Mouse (Mus musculus) embryonic stem cell, embryonic (primary cell): ENCODE measurements around the gene Dus2.
"Not testable (repeated sequence)": the region's sequence is repeated elsewhere in the genome, so short reads cannot be mapped to it uniquely, and the experiment has no call there.

ENCODE experiments used
- CTCF ChIA-PET, 4 experiments: fragments of 300-600 bp in 2 of 4; fragments of 350-600 bp in 2 of 4; sonication (Branson Sonifier 250); formaldehyde crosslinking; loops; one replicate each; lab custom pipeline; 2022; ENCODE audit warnings: inconsistent platforms in 2 of 4; lab: Charles Lee
- POLR2A ChIA-PET, 4 experiments: fragments of 300-600 bp in 2 of 4; fragments of 350-600 bp in 2 of 4; sonication (Branson Sonifier 250); formaldehyde crosslinking; loops; one replicate each; lab custom pipeline; 2022; ENCODE audit warnings: antibody characterized with exemption in 4 of 4, inconsistent platforms in 1 of 4; lab: Charles Lee

Gene Dus2

GRCm38 (mm10) chr8:105969367-105969766, 21.8 kb upstream of the Dus2 start:
- CTCF ChIA-PET: no interaction called here
- POLR2A ChIA-PET: no interaction called here

GRCm38 (mm10) chr8:105971019-105971720, 20.0 kb upstream of the Dus2 start:
- CTCF ChIA-PET: interaction anchor here in 2 of 4 experiments (0.6 to 1.5 kb wide), 5 partner anchors 9 to 483 kb away, joined by 3 to 5 read pairs (median 4); no protein-coding TSS in a partner anchor

GRCm38 (mm10) chr8:105975363-105975762, 15.8 kb upstream of the Dus2 start:
- CTCF ChIA-PET: interaction anchor here (0.6 to 1.7 kb wide), 6 partner anchors 9 to 498 kb away, joined by 3 to 4 read pairs (median 3); partner anchors contain the start of genes Dus2 (in 1 of the 4) and Slc12a4 (in 1 of the 4)
- POLR2A ChIA-PET: interaction anchor here in 2 of 4 experiments (0.6 to 1.5 kb wide), 5 partner anchors 8 to 42 kb away, joined by 3 to 6 read pairs (median 5); no protein-coding TSS in a partner anchor

More at GRCm38 (mm10) chr8:105971019-105971720, 20.0 kb upstream of the Dus2 start:
- POLR2A ChIA-PET: interaction anchor here in 3 of 4 experiments (0.6 to 2.2 kb wide), 15 partner anchors 8 to 262 kb away, joined by 3 to 8 read pairs (median 4); partner anchors contain the start of genes Ddx28 (in 1 of the 3), Dus2 (in 1 of the 3), Nutf2 (in 1 of the 3) and Pskh1 (in 1 of the 3)

GRCm38 (mm10) chr8:105979325-105979724, 11.8 kb upstream of the Dus2 start, which contains the start of gene Dpep3:
Gene Dpep3, minus strand, starts transcription at chr8:105979429.
- POLR2A ChIA-PET: interaction anchor here in 1 of 4 experiments (1.6 kb wide), 1 partner anchor 13 kb away, joined by 6 read pairs; no protein-coding TSS in a partner anchor

GRCm38 (mm10) chr8:105981146-105981545, 10.0 kb upstream of the Dus2 start:
- ChIA-PET CTCF (interaction anchor here in 1 of 4 experiments (1.4 to 2.0 kb wide), 2 partner anchors 11 to 14 kb away, joined by 3 to 4 read pairs; no protein-coding TSS in a partner anchor), POLR2A (interaction anchor here in 1 of 4 experiments (1.6 kb wide), 1 partner anchor 14 kb away, joined by 6 read pairs; no protein-coding TSS in a partner anchor)

More at GRCm38 (mm10) chr8:105979325-105979724, 11.8 kb upstream of the Dus2 start, which contains the start of gene Dpep3:
- CTCF ChIA-PET: interaction anchor here in 2 of 4 experiments (0.6 to 0.7 kb wide), 2 partner anchors 199 to 465 kb away, joined by 5 to 9 read pairs; no protein-coding TSS in a partner anchor

- CTCF ChIA-PET: not testable (repeated sequence)
- POLR2A ChIA-PET: interaction anchor here in 1 of 4 experiments (0.9 kb wide), 1 partner anchor 25 kb away, joined by 3 read pairs; no protein-coding TSS in a partner anchor
These were observed 7.7 kb upstream of the Dus2 start for GRCm38 (mm10) chr8:105983406-105983805.

GRCm38 (mm10) chr8:105988546-105988945, 2.6 kb upstream of the Dus2 start:
- ChIA-PET POLR2A (interaction anchor here in 2 of 4 experiments (0.5 to 1.6 kb wide), 3 partner anchors 11 to 378 kb away, joined by 3 to 5 read pairs (median 4); no protein-coding TSS in a partner anchor), CTCF (interaction anchor here in 2 of 4 experiments (0.7 to 0.9 kb wide), 2 partner anchors 59 to 196 kb away, joined by 4 read pairs; no protein-coding TSS in a partner anchor)

GRCm38 (mm10) chr8:105991546-105991945, 409 bp downstream of the Dus2 start:
- CTCF ChIA-PET: interaction anchor here in 3 of 4 experiments (0.6 to 2.0 kb wide), 21 partner anchors 8 to 424 kb away, joined by 3 to 7 read pairs (median 4); partner anchors contain the start of gene Zfp90 (in 1 of the 3)
- POLR2A ChIA-PET: interaction anchor here in 3 of 4 experiments (0.7 to 1.9 kb wide), 8 partner anchors 9 to 91 kb away, joined by 3 to 6 read pairs (median 4); partner anchors contain the start of gene Pskh1 (in 1 of the 3)

- ChIA-PET CTCF (interaction anchor here in 2 of 4 experiments (0.6 to 1.8 kb wide), 4 partner anchors 18 to 380 kb away, joined by 3 to 4 read pairs (median 4); no protein-coding TSS in a partner anchor), POLR2A (interaction anchor here in 2 of 4 experiments (0.6 to 1.4 kb wide), 3 partner anchors 14 to 207 kb away, joined by 3 to 6 read pairs (median 3); no protein-coding TSS in a partner anchor)
These were observed 1.4 kb downstream of the Dus2 start for GRCm38 (mm10) chr8:105992499-105992898.

GRCm38 (mm10) chr8:105993226-105993625, 2.1 kb downstream of the Dus2 start:
- POLR2A ChIA-PET: interaction anchor here in 2 of 4 experiments (0.6 to 1.4 kb wide), 3 partner anchors 14 to 207 kb away, joined by 3 to 6 read pairs (median 3); no protein-coding TSS in a partner anchor
- CTCF ChIA-PET: interaction anchor here in 2 of 4 experiments (0.6 to 0.7 kb wide), 2 partner anchors 29 to 89 kb away, joined by 3 to 4 read pairs; no protein-coding TSS in a partner anchor

- ChIA-PET POLR2A (interaction anchor here in 2 of 4 experiments (1.1 to 1.5 kb wide), 2 partner anchors 33 to 66 kb away, joined by 3 to 4 read pairs; no protein-coding TSS in a partner anchor), CTCF (interaction anchor here in 2 of 4 experiments (0.6 to 1.6 kb wide), 6 partner anchors 11 to 1215 kb away, joined by 3 to 10 read pairs (median 3); no protein-coding TSS in a partner anchor)
These were observed 5.2 kb downstream of the Dus2 start for GRCm38 (mm10) chr8:105996359-105996758.

GRCm38 (mm10) chr8:105998971-105999370, 7.8 kb downstream of the Dus2 start:
- POLR2A ChIA-PET: no interaction called here
- CTCF ChIA-PET: interaction anchor here in 1 of 4 experiments (0.5 kb wide), 1 partner anchor 401 kb away, joined by 3 read pairs; no protein-coding TSS in a partner anchor

GRCm38 (mm10) chr8:106001908-106002307, 10.8 kb downstream of the Dus2 start:
- POLR2A ChIA-PET: interaction anchor here in 1 of 4 experiments (0.5 to 0.9 kb wide), 3 partner anchors 11 to 179 kb away, joined by 3 to 5 read pairs (median 3); no protein-coding TSS in a partner anchor
- CTCF ChIA-PET: interaction anchor here in 1 of 4 experiments (0.6 to 1.3 kb wide), 3 partner anchors 9 to 136 kb away, joined by 3 to 10 read pairs (median 3); no protein-coding TSS in a partner anchor

GRCm38 (mm10) chr8:106004538-106005207, 13.5 kb downstream of the Dus2 start:
- POLR2A ChIA-PET: interaction anchor here in 1 of 4 experiments (1.1 to 1.7 kb wide), 3 partner anchors 9 to 68 kb away, joined by 3 to 4 read pairs (median 4); no protein-coding TSS in a partner anchor
- CTCF ChIA-PET: interaction anchor here in 1 of 4 experiments (1.0 kb wide), 1 partner anchor 10 kb away, joined by 3 read pairs; no protein-coding TSS in a partner anchor

GRCm38 (mm10) chr8:106005875-106006274, 14.7 kb downstream of the Dus2 start, which contains the start of gene Dpep2nb:
Gene Dpep2nb, minus strand, starts transcription at chr8:106005975.
- ChIA-PET POLR2A (interaction anchor here in 1 of 4 experiments (1.1 to 1.7 kb wide), 3 partner anchors 11 to 69 kb away, joined by 3 to 4 read pairs (median 4); no protein-coding TSS in a partner anchor), CTCF (interaction anchor here in 1 of 4 experiments (1.0 kb wide), 1 partner anchor 11 kb away, joined by 3 read pairs; no protein-coding TSS in a partner anchor)

- POLR2A ChIA-PET: interaction anchor here in 2 of 4 experiments (0.6 to 1.3 kb wide), 5 partner anchors 11 to 48 kb away, joined by 3 to 6 read pairs (median 3); no protein-coding TSS in a partner anchor
- CTCF ChIA-PET: interaction anchor here in 2 of 4 experiments (0.8 to 2.1 kb wide), 5 partner anchors 11 to 210 kb away, joined by 3 to 7 read pairs (median 3); partner anchors contain the start of gene Dus2 (in 1 of the 2)
These were observed 15.3 kb downstream of the Dus2 start for GRCm38 (mm10) chr8:106006413-106006812.
